Mouse (Mus musculus) right cerebral cortex, postnatal 4 days (tissue): ENCODE results near the gene Gm20388.

ENCODE experiments used
- DNase-seq: peaks from one replicate; pipeline ENCODE4 v3.0.0-alpha.2; 2022

The Gm20388 gene

GRCm38 (mm10) chr8:122658149-122658806 is 2747.6 kb downstream of the Gm20388 start:
- DNase-seq: no peak

GRCm38 (mm10) chr8:122658807-122659160 is 2748.1 kb downstream of the Gm20388 start:
- DNase-seq: no peak

- peak; percentile 40 for DNase-seq
Measured at GRCm38 (mm10) chr8:122660022-122660421, 2749.4 kb downstream of the Gm20388 start.

- peak; percentile 61 for DNase-seq
Measured at GRCm38 (mm10) chr8:122661138-122661537, 2750.5 kb downstream of the Gm20388 start.

GRCm38 (mm10) chr8:122661894-122662293 is 2751.3 kb downstream of the Gm20388 start:
- no peak for DNase-seq

GRCm38 (mm10) chr8:122663106-122663505 is 2752.5 kb downstream of the Gm20388 start:
- no peak for DNase-seq

- DNase-seq: no peak
Measured at GRCm38 (mm10) chr8:122663670-122664069, 2753.0 kb downstream of the Gm20388 start.

GRCm38 (mm10) chr8:122665221-122665620 is 2754.6 kb downstream of the Gm20388 start:
- DNase-seq: peak; percentile 30

GRCm38 (mm10) chr8:122665667-122666316 is 2755.2 kb downstream of the Gm20388 start:
- peak; percentile 76 for DNase-seq

- no peak for DNase-seq
Measured at GRCm38 (mm10) chr8:122666338-122666764, 2755.7 kb downstream of the Gm20388 start.

- DNase-seq: peak; percentile 29
Measured at GRCm38 (mm10) chr8:122666827-122667226, 2756.2 kb downstream of the Gm20388 start.

- no peak for DNase-seq
Measured at GRCm38 (mm10) chr8:122667854-122668253, 2757.2 kb downstream of the Gm20388 start.

- no peak for DNase-seq
Measured at GRCm38 (mm10) chr8:122669370-122669769, 2758.7 kb downstream of the Gm20388 start.

- DNase-seq: no peak
Measured at GRCm38 (mm10) chr8:122670001-122670400, 2759.4 kb downstream of the Gm20388 start.

- no peak for DNase-seq
Measured at GRCm38 (mm10) chr8:122670718-122671117, 2760.1 kb downstream of the Gm20388 start.

GRCm38 (mm10) chr8:122671894-122672293 is 2761.3 kb downstream of the Gm20388 start:
- no peak for DNase-seq

GRCm38 (mm10) chr8:122673989-122674388 is 2763.3 kb downstream of the Gm20388 start:
- DNase-seq: no peak

- DNase-seq: no peak
Measured at GRCm38 (mm10) chr8:122674999-122675398, 2764.4 kb downstream of the Gm20388 start.

GRCm38 (mm10) chr8:122675596-122676420 is 2765.2 kb downstream of the Gm20388 start:
- DNase-seq: no peak

GRCm38 (mm10) chr8:122676621-122677480 is 2766.2 kb downstream of the Gm20388 start:
- DNase-seq: peak; percentile 22

- peak; percentile 38 for DNase-seq
Measured at GRCm38 (mm10) chr8:122677481-122678021, 2766.9 kb downstream of the Gm20388 start.
